Mouse (Mus musculus): ENCODE results near the gene Parp9.
"Not testable (repeated sequence)": the region's sequence is repeated elsewhere in the genome, so short reads cannot be mapped to it uniquely, and the experiment has no call there.

Gene Parp9

DNA sequence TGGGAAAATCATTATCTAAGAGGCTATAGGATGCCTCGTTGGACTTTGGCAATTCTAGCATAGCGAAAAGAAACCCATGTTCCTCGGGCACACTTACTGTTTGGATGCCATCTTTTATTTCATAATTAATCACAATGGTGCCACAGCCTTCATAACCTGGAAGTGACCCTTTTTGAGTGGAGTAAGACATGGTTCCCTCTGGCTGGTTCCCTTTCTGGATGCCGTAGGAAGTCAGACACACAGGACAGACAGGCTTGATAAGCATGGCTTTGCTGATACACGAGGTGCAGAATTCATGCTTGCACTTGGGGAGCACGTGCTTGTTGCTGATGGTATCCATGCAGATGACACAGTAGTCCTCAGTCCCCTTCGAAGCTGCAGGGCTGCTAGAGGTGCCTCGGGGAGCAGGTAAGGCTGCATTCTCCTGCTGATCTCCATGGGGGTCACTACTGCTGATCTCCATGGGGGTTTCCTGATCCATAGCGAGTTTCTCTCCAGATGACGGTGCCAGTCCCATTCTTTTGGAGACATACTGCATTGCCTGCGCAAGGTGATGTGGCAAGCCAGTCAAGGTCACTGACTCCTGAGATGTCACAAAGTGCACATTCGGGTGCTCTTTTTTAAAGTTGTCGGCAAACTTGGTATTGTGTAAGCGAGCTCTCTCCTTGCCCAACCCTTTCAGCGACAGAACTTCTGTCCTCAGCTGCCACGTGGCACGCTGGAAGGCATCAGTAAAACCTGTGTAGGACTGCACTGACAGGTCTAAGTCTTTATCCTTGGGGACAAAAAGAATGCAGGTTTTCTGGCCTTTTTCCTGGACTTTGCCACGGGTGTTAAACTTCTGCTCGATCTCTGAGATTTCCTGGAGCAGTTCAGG is 5.9 kb upstream of the Parp9 start:
- no peak for DNase-seq

DNA sequence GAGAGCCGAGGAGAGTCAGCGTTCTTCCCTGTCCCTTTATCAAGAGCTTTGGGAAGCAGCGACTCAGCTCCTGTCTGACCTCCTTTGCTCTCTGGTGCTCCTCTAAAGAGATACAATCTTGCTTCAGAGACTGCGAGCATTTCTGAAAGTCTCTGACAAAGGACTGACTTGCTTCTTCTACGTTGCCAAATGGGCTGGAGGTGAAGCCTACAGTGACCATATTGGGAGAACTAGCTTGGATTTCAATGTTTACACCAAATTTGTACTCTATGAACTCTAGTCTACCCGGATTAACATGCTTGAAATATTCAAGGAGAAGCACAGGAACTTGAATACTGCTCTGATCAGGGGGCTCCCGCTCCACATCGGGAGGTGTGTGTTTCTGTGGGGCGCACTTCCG is 5.1 kb upstream of the Parp9 start:
- DNase-seq: no peak

DNA sequence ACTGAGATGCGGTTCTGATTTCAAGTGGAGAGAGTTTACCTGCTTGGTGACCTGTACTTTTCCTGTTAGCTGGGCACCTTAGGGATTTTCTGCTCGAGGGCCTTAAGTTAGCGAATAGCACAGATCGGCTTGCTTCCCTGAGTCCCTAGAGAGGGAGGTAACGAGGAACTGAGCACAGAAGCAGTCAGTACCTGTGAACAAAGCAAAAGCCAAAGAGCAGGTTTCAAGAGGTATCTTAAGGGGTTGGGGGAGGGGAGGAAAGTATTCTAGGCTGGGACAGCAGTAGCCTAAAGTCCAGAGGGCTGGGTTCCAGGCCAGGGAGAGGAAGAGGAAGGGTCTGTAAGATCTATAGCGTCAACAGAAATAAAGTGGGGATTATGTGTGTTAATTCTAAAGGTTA is 991 bp downstream of the Parp9 start:
- peak; percentile 35 for DNase-seq

DNA sequence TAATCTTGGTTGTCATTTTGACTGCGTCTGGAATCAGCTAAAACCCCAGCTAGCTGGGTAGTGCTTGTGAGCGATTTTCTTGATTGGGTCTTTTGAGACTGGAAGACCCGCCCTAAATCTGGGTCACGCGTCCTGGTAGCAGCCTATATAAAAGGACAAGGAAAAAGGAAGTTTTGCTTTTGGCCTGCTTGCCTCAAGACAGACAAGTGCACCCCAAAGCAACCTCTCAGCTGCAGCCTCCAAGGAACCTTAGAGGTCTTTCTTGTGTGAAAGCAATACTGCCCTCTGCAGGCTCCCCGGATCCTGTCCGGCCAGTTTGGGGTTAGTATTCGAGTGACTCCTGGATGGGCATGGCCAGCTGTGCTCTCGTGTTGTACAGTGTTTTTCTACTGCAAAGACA is 1.4 kb downstream of the Parp9 start:
- peak; percentile 88 for DNase-seq

DNA sequence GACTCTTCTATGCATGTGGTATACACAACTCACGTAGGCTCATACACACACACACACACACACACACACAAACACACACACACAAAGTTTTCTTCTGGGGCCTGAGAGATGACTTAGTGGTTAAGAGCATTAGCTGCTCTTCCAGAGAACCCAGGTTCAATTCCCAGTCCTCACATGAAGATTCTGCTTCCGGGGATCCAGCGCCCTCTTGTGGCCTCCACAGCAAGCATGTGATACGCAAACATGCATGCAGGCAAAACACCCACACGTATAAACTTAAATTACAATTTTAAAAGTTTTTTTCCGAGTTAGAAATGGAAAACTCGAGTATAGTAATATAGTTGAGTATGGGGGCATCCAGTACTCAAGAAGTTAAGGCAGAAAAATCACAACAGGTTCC is 3.1 kb downstream of the Parp9 start:
- no peak for DNase-seq

DNA sequence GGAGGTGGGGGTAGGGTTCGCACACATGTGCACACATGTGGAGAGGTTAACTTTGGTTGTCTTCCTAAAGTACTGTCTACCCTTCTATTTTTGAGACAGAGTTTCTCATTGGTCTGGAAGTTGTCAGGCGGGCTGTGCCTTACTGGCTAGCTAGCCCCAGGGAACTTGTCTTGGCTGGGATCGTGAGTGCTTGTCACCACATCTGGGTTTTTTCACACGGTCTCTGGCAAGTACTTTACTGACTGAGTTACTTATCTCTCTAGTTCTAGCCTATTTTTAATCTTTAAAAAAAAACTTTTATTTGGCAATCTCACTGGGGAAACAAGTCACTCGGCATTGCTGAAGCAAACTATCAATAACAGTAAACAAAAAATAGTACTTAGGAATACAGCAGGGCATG is 11.0 kb downstream of the Parp9 start:
- peak; percentile 10 for DNase-seq

DNA sequence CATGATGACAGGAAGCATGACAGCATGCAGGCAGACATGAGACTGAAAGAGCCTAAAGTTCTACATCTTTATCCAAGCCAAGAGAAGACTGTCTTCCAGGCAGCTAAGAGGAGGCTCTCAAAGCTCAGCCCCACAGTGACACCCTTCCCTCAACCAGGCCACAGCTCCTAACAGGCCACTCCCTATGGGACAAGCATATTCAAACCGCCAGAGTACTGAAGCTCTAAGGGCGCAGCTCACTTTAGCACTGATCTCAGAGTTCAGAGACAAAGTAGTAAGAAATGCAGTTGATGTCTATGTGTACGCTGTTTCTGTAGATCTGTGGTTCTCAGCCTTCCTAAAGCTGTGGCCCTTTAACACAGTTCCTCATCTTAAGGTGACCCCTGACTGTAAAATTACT is 12.9 kb downstream of the Parp9 start:
- no peak for DNase-seq

DNA sequence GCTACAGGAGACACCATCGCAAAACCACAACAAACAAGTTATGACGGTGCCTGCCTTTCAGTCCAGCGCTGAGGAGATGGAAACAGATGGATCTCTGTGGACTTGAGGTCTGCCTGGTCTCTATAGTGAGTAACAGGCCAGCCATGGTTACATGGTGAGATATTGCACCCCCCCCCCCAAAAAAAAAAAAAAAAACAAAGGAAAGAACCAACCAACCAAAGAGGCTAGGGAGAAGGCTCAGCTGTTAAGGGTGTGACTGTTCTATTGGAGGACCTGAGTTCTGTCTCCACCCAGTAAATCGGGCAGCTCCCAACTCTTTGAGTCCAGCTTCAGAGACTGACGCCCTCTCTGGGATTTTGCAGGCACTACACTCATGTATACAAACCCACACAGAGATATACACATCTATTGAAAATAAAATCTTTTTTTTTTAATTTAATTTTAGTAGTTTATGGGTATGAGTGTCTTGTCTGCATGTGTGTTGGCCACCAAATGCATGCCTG is 14.4 kb downstream of the Parp9 start:
- no peak for DNase-seq

DNA sequence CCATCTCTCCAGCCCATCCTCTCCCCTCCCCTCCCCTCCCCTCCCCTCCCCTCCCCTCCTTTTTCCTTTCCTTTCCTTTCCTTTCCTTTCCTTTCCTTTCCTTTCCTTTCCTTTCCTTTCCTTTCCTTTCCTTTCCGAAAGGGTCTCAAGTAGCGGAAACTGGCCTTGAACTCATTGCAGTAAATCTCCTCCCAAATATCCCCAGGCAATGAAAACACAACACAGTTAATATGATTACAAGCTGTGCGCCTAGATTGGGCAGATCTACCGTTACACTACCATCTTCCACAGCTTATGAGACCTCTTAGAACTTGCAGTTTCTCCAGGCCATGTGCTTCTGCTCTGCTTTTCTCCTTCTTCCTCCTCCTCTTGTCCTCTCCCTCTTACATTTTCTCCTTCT is 27.7 kb downstream of the Parp9 start:
- DNase-seq: not testable (repeated sequence)

DNA sequence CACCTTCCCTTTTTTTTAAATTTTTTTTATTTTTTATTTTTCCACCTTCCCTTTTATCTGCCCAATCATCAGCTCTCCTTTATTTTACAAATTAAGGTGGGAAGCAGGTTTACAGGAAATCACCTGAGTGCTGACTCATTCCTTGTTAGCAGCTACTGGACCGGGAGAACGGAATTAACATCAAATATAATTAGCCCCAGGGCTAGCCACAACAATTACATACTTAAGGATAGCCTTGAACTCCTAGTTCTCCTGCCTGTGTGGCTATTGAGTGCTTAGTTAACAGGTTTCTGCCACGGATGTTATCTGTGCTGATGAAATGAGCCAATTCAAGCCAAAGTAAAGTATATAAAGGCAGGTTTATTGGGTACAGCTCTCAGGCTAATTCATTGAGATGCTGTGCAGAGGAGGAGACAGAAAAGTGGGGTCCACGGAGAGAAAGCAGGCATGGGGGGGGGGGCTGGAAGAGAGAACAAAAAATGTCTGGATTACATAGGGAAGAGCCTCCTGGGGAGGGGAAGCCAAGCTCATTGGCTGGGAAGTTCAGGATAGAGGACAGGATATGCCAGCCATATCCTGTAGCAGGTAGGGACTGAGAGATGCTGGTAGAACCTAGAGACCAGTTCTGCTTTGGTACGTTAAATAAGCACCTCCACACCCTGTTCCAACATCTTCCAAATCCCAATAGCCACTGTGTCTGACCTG is 28.3 kb downstream of the Parp9 start:
- no peak for DNase-seq

DNA sequence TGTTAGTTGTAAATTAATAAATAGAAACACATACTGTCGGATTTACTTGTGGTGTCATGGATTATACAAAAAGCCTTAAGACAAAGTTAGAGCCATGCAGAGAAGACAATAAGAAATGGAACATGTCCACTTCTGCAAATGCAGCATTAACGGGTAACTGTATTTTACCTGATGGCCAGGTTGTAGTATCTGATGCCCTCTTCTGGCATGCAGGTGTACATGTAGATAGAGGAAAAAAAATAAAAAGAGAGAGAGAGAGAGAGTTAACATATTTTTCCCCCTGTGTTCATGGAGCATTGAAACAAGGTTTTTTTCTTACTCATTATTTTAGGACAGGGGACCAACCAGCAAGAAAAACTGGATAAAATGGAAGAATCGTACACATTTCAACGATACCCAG is 29.0 kb downstream of the Parp9 start:
- no peak for DNase-seq

DNA sequence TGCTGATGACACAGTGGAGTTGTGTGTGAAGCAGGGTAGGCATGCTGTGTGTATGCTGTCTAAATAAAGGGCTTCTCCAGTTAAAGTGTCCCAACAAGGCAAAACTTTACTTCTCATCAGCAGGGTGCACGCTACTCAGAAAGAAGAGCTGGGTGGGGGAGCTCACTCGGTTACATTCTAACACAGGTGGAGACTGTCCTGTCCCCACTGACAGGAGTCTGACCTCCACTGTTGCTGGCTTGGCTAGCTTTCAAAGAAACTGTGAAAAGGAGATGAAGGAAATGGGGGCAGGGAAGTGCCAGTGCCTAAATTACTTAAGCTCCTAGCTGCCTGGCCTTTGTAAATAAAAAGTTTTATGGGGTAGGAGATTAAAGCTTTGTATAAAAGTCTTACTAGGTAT is 29.9 kb downstream of the Parp9 start:
- no peak for DNase-seq

DNA sequence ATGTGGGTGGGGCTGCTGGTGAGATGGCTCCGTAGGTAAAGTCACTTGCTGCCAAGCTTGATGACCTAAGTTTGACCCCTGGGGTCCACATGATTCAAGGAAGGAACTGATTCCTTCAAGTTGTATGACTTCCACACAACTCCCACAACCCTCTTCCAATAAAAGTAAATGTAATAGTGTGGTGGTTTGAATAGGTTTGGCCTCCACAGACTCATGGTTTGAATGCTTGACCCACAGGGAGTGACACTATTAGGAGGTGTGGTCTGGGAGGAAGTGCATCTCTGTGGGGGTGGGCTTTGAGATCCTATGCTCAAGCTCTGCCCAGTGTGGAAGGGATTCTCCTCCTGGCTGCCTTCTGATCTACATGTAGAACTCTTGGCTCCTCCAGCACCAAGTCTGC is 35.8 kb downstream of the Parp9 start:
- no peak for DNase-seq

DNA sequence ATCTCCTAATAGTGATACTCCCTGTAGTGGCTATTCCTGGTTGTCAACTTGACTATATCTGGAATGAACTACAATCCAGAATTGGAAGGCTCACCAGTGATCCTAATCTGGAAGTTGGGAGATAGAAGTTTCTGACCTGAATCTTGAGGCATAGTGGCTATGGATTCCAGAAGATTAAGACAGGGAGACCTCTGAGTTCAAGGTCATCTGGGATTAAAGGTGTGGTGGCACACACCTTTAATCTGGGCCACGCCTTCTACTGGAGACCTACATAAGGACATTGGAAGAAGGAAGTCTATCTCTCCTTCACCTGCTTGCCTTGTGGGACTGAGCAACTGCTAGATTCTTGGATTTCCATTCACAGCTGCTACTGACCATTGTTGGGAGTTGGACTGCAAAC is 40.2 kb downstream of the Parp9 start, which contains the start of gene Kpna1:
Gene Kpna1 (plus strand): TSS at position 301 of the 400 bp plus-strand sequence.
- DNase-seq: not testable (repeated sequence)

DNA sequence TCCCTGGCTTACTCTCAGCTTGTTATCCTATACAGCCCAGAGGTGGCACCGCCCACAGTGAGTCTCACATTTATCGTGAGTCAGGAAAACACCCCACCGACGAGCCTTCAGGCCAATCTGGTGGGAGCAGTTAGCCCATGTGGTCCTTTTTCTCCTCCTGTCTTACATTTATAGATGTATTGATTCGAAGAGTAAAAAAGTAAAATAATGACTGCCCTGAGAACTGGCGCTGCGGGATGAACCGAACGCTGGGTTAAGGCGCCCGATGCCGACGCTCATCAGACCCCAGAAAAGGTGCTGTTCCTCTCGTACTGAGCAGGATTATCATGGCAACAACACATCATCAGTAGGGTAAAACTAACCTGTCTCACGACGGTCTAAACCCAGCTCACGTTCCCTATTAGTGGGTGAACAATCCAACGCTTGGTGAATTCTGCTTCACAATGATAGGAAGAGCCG is 43.1 kb downstream of the Parp9 start:
- DNase-seq: peak; percentile 93

DNA sequence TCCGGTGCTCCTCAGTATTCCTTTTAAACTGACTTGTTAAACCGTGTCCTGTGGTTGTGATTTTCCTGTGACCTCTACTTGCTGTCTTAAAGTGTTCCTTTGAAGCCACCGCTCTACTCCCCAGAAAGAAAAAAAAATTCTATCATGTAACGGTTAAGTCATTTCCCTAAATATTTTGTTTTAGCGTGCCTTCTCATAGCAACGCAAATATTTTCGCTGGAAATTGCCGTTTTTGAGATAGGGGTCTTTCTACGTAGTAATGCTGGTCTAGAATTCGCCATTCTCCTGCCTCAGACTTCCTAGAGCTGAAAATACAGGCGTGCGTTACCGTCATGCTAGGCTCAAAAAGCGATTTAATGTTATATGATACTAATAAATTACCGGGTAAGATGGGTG is 44.2 kb downstream of the Parp9 start:
- no peak for DNase-seq

DNA sequence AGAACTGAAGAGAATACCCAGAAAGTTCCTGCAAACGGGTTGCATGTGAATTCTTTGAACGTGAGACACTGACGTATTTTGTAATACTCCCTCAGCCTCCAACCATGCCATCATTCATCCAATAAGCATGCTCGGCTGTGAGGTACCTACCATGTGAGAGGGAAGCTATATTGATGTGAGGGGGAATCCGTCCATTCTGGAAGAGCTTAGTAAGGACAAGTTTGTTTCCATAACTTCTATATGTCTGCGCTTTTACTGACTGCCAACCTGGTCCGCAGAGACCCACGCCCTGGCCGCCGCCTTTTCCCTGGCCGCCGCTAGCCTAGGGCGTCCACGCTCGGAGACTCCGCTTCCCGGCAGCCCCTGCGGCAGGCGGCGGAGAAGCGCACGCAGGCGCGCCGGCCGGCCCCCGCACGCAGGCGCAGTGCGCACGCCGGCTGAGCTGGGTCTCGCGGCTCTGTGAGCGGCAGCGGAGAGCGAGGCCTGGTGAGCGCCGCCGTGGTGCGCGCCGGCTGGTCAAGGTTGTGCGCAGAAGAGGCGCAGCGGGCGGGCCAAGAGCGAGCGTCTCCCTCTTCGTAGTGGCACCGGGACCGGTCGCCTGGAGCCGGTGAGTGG is 44.7 kb downstream of the Parp9 start:
- DNase-seq: peak; percentile 89

DNA sequence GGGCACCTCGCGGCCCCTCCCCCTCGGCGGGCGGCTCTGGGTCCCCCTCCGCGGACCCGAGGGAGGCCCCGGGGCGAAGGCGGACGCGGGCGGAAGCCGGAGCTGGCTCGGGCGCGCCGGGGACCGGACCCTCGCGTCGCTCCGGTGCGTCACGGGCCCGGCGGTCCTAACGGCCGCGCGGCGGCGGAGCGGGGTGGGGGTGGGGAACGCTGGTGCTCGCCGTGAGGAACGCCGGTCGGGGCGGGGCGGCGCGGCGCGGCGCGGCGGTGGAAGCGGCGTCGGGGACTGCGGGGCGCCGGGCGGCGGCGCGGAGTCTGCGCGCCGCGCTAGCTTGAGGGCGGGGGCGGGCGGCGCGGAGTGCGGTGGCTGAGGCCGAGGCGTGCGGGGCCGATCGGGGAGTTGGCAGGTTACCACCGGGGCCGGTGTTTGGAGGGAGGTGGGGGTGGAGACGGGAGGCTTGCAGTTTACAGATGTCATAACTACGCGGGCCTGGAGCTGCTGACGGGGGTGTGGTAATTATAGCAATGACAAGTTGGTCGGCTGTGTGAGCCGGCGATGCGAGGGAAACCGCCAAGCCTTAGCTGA is 45.3 kb downstream of the Parp9 start:
- peak; percentile 57 for DNase-seq

DNA sequence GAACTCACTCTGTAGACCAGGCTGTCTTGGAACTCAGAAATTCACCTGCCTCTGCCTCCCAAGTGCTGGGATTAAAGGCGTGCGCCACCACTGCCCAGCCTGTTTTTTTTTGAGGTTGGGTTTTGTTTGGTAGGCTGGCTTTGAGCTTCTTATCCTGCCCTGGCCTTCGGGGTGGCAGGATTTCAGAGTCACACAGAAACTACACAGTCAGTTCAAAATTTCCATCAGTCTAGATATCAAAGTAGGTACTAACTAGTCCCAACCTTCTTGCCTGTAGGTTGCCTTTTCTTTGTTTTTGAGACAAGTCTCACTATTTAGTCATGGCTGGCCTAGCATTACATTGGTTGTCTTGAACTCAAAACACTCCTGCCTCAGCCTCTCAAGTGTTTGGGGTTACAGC is 46.2 kb downstream of the Parp9 start:
- DNase-seq: no peak

DNA sequence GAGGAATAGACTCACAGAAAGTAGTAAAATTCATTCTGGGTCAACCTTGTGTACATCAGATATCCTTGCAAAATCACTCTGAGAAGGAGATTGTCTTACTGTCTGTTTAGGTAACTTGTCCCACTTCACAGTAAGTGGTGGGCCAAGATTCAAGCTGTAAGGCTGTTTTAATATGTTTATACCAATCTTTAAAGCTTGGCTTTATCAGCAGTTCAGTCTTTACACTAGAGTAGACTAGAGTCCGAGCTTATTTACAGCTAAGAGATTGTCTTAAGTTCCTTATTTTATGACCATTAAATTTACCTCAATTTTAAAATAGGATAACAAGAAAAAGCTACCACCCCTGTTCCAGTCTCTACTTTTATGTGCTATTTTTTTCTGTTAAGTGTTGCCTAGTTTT is 49.7 kb downstream of the Parp9 start:
- no peak for DNase-seq

DNA sequence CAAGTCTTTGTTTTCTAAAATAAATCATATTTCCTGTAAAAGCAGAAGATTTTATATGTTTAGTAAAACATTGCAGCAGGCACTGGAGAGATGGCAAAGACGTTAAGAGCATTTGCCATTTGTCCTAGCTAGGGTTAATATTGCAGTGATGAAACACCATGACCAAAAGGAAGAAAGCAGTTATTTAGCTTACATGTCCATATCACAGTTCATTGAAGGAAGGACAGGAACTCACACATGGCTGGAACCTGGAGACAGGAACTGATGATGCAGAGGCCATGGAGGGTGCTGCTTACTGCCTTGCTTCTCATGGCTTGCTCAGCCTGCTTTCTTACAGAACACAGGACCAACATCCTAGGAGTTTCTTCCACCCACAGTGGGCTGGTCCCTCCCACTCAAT is 54.1 kb downstream of the Parp9 start:
- no peak for DNase-seq

DNA sequence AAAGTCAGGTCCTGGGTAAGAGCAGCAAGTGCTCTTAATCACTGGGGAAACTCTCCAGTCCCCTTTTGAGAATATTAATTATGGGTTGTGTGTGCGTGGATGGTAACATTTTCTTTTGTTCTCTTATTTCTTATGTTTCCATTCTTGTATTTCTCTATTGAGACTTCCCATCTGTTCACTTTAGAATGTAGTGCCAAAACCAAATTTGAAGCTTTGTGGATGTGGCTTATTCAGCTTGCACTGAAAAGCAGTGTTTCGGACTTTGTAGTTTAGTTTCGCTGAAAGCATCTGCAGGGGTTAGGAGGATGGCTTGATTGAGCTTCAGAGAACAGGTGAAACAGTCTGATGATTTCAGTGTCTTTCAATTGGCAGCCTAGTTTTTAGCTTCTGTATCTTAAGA is 55.0 kb downstream of the Parp9 start:
- DNase-seq: no peak

DNA sequence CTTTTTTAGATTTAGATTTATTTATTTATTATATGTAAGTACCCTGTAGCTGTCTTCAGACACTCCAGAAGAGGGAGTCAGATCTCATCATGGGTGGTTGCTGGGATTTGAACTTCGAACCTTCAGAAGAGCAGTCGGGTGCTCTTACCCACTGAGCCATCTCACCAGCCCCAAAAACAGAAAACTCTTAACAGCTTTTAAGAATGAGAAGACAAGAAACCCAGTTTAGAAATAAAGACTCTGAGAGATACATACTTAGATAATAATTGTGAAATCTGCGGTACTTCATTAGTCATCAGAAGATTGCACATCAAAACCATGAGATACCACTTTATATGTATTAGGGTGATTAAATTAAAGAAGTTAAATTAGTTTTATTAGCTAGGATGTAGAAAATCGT is 60.6 kb downstream of the Parp9 start:
- not testable (repeated sequence) for DNase-seq
